Mouse (Mus musculus) G1E (cell line): Measurements from ENCODE around the gene Rfpl4.

Experiments used
- CTCF ChIP-seq: IDR thresholded peaks from 2 replicates; pipeline ENCODE4 v1.5.1; 2012; ENCODE audit warnings: low read depth, low read length, inconsistent platforms, mixed read lengths
- GATA1 ChIP-seq: IDR thresholded peaks from 2 replicates; pipeline ENCODE4 v1.6.1; 2012; ENCODE audit warnings: borderline replicate concordance, low read length, inconsistent platforms, mixed read lengths
- POLR2AphosphoS5 ChIP-seq: IDR thresholded peaks from 2 replicates; pipeline ENCODE4 v1.6.1; 2012; ENCODE audit warnings: low read depth, low read length, inconsistent platforms; ENCODE audit not compliant: insufficient replicate concordance
- TAL1 ChIP-seq: conservative IDR thresholded peaks from 2 replicates; pipeline ENCODE4 v1.6.1; 2012; ENCODE audit warnings: low read depth, low read length, inconsistent platforms, mixed read lengths

GRCm38 (mm10) chr7:5099796-5100195 is 17.0 kb downstream of the Rfpl4 start:
- TF ChIP-seq CTCF (no peak), GATA1 (no peak), POLR2AphosphoS5 (no peak), TAL1 (no peak)
